Mouse (Mus musculus) ES-E14 (cell line): Measurements from ENCODE around the gene Tmem240.

Experiments
- CHD2 ChIP-seq: IDR thresholded peaks from 2 replicates; pipeline ENCODE4 v1.6.1; 2014; ENCODE audit warnings: mild to moderate bottlenecking, low read depth, low read length, inconsistent platforms
- ZC3H11A ChIP-seq: IDR thresholded peaks from 2 replicates; pipeline ENCODE4 v1.6.1; 2012; ENCODE audit warnings: low read depth, mild to moderate bottlenecking, inconsistent platforms, low read length, borderline replicate concordance

DNA sequence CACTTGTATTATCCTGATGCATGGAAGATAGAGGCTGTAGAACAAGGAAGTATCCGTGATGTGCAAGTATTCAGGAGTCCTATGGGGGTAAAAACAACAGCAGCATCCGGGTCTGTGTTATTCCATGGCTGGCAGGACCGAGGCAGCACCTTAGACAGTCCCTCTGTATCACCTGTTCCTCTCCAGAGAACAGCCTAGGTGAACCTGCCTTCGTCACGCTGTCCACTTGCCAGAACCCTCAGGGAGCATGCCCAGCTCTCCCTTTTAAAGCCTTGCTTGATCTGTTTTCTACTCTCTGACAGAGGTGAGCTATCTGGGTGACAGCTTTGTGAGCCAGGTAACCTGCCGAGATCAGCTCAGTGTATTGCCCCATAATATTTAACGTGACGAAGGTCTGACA, 9.9 kb downstream of the Tmem240 start:
- no peak for TF ChIP-seq ZC3H11A
- TF ChIP-seq CHD2: no peak
